Mouse (Mus musculus) thymus, adult 2 months (tissue): ENCODE results near the gene Ndufa4l2.

Experiments
- CTCF ChIP-seq: fragments of 200-500 bp; IDR thresholded peaks from 2 replicates; pipeline ENCODE4 v1.5.1; 2012; ENCODE audit warnings: mild to moderate bottlenecking, control low read depth, low read length, moderate library complexity, borderline replicate concordance; ENCODE audit not compliant: control insufficient read depth, poor library complexity, insufficient read depth; ENCODE audit errors: extremely low read depth
- POLR2A ChIP-seq: fragments of 200-500 bp; IDR thresholded peaks from 2 replicates; pipeline ENCODE4 v1.6.1; 2012; ENCODE audit warnings: mild to moderate bottlenecking, low read length, control low read depth, moderate library complexity; ENCODE audit not compliant: control insufficient read depth, poor library complexity, insufficient read depth; ENCODE audit errors: extremely low read depth

DNA sequence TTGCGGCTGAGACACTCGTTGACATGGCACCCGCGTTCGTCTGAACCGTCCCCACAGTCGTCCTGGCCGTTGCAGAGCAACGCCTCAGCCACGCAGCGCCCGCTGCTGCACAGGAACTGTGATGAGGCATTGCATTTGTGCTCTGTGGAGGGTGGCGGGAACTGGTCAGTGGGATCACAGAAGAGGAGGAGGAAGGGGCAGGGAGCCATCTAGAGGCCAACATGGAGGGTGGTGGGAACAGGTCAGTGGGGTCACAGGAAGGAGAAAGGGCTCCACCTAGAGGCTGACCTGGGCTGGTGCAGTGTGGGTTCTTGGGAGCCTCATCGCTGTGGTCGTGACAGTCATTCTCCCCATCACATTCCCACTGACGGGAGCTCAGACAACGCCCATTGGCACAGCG is 40.9 kb downstream of the Ndufa4l2 start:
- TF ChIP-seq CTCF (peak; percentile 65; the same call in 1 of the 2 replicates), POLR2A (no peak)
